Mouse (Mus musculus) embryonic fibroblast, embryonic 13.5 days (primary cell): ENCODE measurements around the gene Atp6v1a.

ENCODE experiments used
- CTCF ChIP-seq: IDR thresholded peaks from 2 replicates; pipeline ENCODE4 v1.5.1; 2011; ENCODE audit warnings: mild to moderate bottlenecking, control low read depth, low read length, moderate library complexity, borderline replicate concordance; ENCODE audit not compliant: insufficient read depth
- POLR2A ChIP-seq: IDR thresholded peaks from 2 replicates; pipeline ENCODE4 v1.6.1; 2011; ENCODE audit warnings: low read depth, mild to moderate bottlenecking, control low read depth, low read length, moderate library complexity

DNA sequence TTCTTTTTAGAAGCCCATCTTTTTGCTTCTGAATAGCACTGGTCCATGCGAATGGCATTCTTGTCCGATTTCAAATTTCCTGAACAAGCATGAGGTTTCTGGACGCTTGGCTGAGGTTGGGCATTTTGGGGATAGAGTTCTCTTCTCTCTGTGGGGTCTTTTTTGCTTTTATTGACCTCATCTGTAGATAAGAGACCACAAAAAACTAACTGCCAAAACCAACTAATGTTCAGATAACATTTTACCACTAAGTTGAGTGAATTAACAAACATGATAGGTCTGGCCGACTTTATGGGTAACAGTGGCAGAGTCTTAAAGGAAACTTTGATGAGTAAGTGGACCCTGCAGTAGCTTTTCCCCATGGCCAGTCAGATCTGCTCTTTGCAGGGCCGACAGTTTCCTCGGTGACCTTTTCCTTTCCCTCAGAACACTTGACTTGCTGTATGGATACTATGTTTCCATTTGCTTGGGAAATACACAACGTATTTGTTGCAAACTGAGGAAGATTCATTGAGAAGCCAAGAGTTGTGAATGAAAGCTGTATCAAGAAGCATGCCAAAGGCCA lies 34.5 kb upstream of the Atp6v1a start:
- TF ChIP-seq CTCF (no peak), POLR2A (no peak)
